Mouse (Mus musculus): ENCODE data around the gene Hoxd11. TPM values are rescaled to one million over a fixed set of nuclear protein-coding genes. Genes with fewer than 3 reads are reported as not detected.

Hoxd11 gene
- polyA plus RNA-seq, 1 experiment, result 2.1 TPM

GRCm38 (mm10) chr2:74670632-74671188, 8.6 kb upstream of the Hoxd11 start:
- WGBS, result 32% methylated on average over 3 of the region's 3 CpGs
- Histone ChIP-seq H3K4me1 (ENCODE audit: control insufficient read depth, insufficient read depth, low read length) (no peaks in the 10 kb centered on the region), H3K27me3 (replicated peaks; ENCODE audit: control insufficient read depth, insufficient read depth, low read length) (peaks cover 11% of the 10 kb centered on the region), H3K4me3 (ENCODE audit: insufficient read depth, low read depth, low read length) (no peak overlapping the region), H3K27ac (ENCODE audit: insufficient read depth, low read depth, low read length) (no peak overlapping the region), H3K36me3 (ENCODE audit: control insufficient read depth, insufficient read depth, low read length) (no peaks in the 10 kb centered on the region)
- no peak for TF ChIP-seq POLR2A (IDR thresholded peaks at IDR 0.05; ENCODE audit: low read depth, low read length)
- no peak for TF ChIP-seq CTCF (conservative IDR thresholded peaks at IDR 0.05; ENCODE audit: insufficient read depth, insufficient read length, low read depth, low read length)
- no peak for DNase-seq

- Histone ChIP-seq H3K4me1 (ENCODE audit: control insufficient read depth, insufficient read depth, low read length) (no peaks in the 10 kb centered on the region), H3K4me3 (ENCODE audit: insufficient read depth, low read depth, low read length) (no peak overlapping the region), H3K27ac (ENCODE audit: insufficient read depth, low read depth, low read length) (no peak overlapping the region), H3K36me3 (ENCODE audit: control insufficient read depth, insufficient read depth, low read length) (no peaks in the 10 kb centered on the region), H3K27me3 (replicated peaks; ENCODE audit: control insufficient read depth, insufficient read depth, low read length) (peaks cover 11% of the 10 kb centered on the region)
- no peak for DNase-seq
- WGBS, result 75% methylated on average over 5 of the region's 5 CpGs
- TF ChIP-seq CTCF (conservative IDR thresholded peaks at IDR 0.05; ENCODE audit: insufficient read depth, insufficient read length, low read depth, low read length) (no peak), POLR2A (IDR thresholded peaks at IDR 0.05; ENCODE audit: low read depth, low read length) (no peak)
Measured at GRCm38 (mm10) chr2:74671847-74672246, 7.5 kb upstream of the Hoxd11 start.

- Histone ChIP-seq H3K4me1 (ENCODE audit: control insufficient read depth, insufficient read depth, low read length) (no peaks in the 10 kb centered on the region), H3K27ac (ENCODE audit: insufficient read depth, low read depth, low read length) (no peak overlapping the region), H3K36me3 (ENCODE audit: control insufficient read depth, insufficient read depth, low read length) (no peaks in the 10 kb centered on the region), H3K4me3 (ENCODE audit: insufficient read depth, low read depth, low read length) (peak overlapping the region; percentile 36; the same call in 1 of the 2 replicates), H3K27me3 (replicated peaks; ENCODE audit: control insufficient read depth, insufficient read depth, low read length) (peaks cover 9% of the 10 kb centered on the region)
- peak; percentile 66 for TF ChIP-seq CTCF (conservative IDR thresholded peaks at IDR 0.05; ENCODE audit: insufficient read depth, insufficient read length, low read depth, low read length)
- TF ChIP-seq POLR2A (IDR thresholded peaks at IDR 0.05; ENCODE audit: low read depth, low read length), result no peak
- peak; percentile 63 for DNase-seq
- 24% methylated on average over 40 of the region's 40 CpGs for WGBS
Measured at GRCm38 (mm10) chr2:74672481-74673362, 6.6 kb upstream of the Hoxd11 start.

GRCm38 (mm10) chr2:74673835-74674425, 5.4 kb upstream of the Hoxd11 start:
- H3K4me3 ChIP-seq (ENCODE audit: insufficient read depth, low read depth, low read length), result no peak overlapping the region
- H3K27me3 ChIP-seq (replicated peaks; ENCODE audit: control insufficient read depth, insufficient read depth, low read length), result peaks cover 4% of the 10 kb centered on the region
- no peaks in the 10 kb centered on the region for H3K36me3 ChIP-seq (ENCODE audit: control insufficient read depth, insufficient read depth, low read length)
- 34% methylated on average over 24 of the region's 24 CpGs for WGBS
- DNase-seq, result no peak
- no peak overlapping the region for H3K27ac ChIP-seq (ENCODE audit: insufficient read depth, low read depth, low read length)
- no peaks in the 10 kb centered on the region for H3K4me1 ChIP-seq (ENCODE audit: control insufficient read depth, insufficient read depth, low read length)
- TF ChIP-seq POLR2A (IDR thresholded peaks at IDR 0.05; ENCODE audit: low read depth, low read length) (no peak), CTCF (conservative IDR thresholded peaks at IDR 0.05; ENCODE audit: insufficient read depth, insufficient read length, low read depth, low read length) (no peak)

GRCm38 (mm10) chr2:74674881-74675665, 4.3 kb upstream of the Hoxd11 start, which contains the start of gene Hoxd12:
TSS of gene Hoxd12 (plus strand) at chr2:74675013.
- Histone ChIP-seq H3K4me1 (ENCODE audit: control insufficient read depth, insufficient read depth, low read length) (no peaks in the 10 kb centered on the region), H3K27ac (ENCODE audit: insufficient read depth, low read depth, low read length) (no peak within 1 kb of the TSS), H3K36me3 (ENCODE audit: control insufficient read depth, insufficient read depth, low read length) (no peaks in the 10 kb centered on the region), H3K27me3 (replicated peaks; ENCODE audit: control insufficient read depth, insufficient read depth, low read length) (peaks cover 2% of the 10 kb centered on the region), H3K4me3 (ENCODE audit: insufficient read depth, low read depth, low read length) (no peak within 1 kb of the TSS)
- WGBS, result 26% methylated on average over 47 of the region's 47 CpGs
- no peak for DNase-seq
- TF ChIP-seq POLR2A (IDR thresholded peaks at IDR 0.05; ENCODE audit: low read depth, low read length) (no peak), CTCF (conservative IDR thresholded peaks at IDR 0.05; ENCODE audit: insufficient read depth, insufficient read length, low read depth, low read length) (no peak)

GRCm38 (mm10) chr2:74675666-74676282, 3.6 kb upstream of the Hoxd11 start:
- 52% methylated on average over 24 of the region's 24 CpGs for WGBS
- no peaks in the 10 kb centered on the region for H3K4me1 ChIP-seq (ENCODE audit: control insufficient read depth, insufficient read depth, low read length)
- no peak for DNase-seq
- no peaks in the 10 kb centered on the region for H3K36me3 ChIP-seq (ENCODE audit: control insufficient read depth, insufficient read depth, low read length)
- TF ChIP-seq CTCF (conservative IDR thresholded peaks at IDR 0.05; ENCODE audit: insufficient read depth, insufficient read length, low read depth, low read length) (no peak), POLR2A (IDR thresholded peaks at IDR 0.05; ENCODE audit: low read depth, low read length) (no peak)
- peaks cover 2% of the 10 kb centered on the region for H3K27me3 ChIP-seq (replicated peaks; ENCODE audit: control insufficient read depth, insufficient read depth, low read length)
- no peak overlapping the region for H3K4me3 ChIP-seq (ENCODE audit: insufficient read depth, low read depth, low read length)
- H3K27ac ChIP-seq (ENCODE audit: insufficient read depth, low read depth, low read length), result no peak overlapping the region
